Mouse (Mus musculus) intestine, embryonic 14.5 days (tissue): Measurements from ENCODE around the gene Mrap. TPM values are rescaled to one million over a fixed set of nuclear protein-coding genes. Genes with fewer than 3 reads are reported as not detected.

Experiments
- ATAC-seq: fragments of 200-750 bp; cut with Nextera tagmentation; replicated peaks from 2 replicates; pipeline ENCODE4 v1.8.0; 2017; ENCODE audit warnings: low read depth, moderate number of reproducible peaks, moderate TSS enrichment, moderate library complexity; ENCODE audit not compliant: low FRiP score, low TSS enrichment
- DNase-seq: peaks from one replicate; pipeline ENCODE4 v3.0.0-alpha.2; 2018; ENCODE audit warnings: low spot score
- H3K27ac ChIP-seq: fragments of 300-500 bp; sonication (generic); 2 replicates; pipeline ENCODE4 v1.5.1; 2014; ENCODE audit warnings: low read depth, mild to moderate bottlenecking, control low read depth
- H3K27me3 ChIP-seq: fragments of 300-500 bp; sonication (generic); replicated peaks from 2 replicates; pipeline ENCODE4 v1.6.1; 2014; ENCODE audit warnings: low read length, control low read depth; ENCODE audit not compliant: control insufficient read depth, insufficient read depth
- H3K36me3 ChIP-seq: fragments of 300-500 bp; sonication (generic); 2 replicates; pipeline ENCODE4 v1.6.1; 2014; ENCODE audit warnings: low read length, control low read depth; ENCODE audit not compliant: control insufficient read depth, insufficient read depth
- H3K4me1 ChIP-seq: fragments of 300-500 bp; sonication (generic); replicated peaks from 2 replicates; pipeline ENCODE4 v1.6.1; 2014; ENCODE audit warnings: low read length, control low read depth, mixed read lengths; ENCODE audit not compliant: control insufficient read depth, insufficient read depth
- H3K4me2 ChIP-seq: fragments of 300-500 bp; sonication (generic); 2 replicates; pipeline ENCODE4 v1.6.1; 2014; ENCODE audit warnings: low read length
- H3K4me3 ChIP-seq: fragments of 300-500 bp; sonication (generic); 2 replicates; pipeline ENCODE4 v1.5.1; 2014; ENCODE audit warnings: low read depth, low read length, control low read depth, mixed read lengths
- H3K9ac ChIP-seq: fragments of 300-500 bp; sonication (generic); 2 replicates; pipeline ENCODE4 v1.6.1; 2014; ENCODE audit warnings: mild to moderate bottlenecking, low read length
- H3K9me3 ChIP-seq: fragments of 300-500 bp; sonication (generic); 2 replicates; pipeline ENCODE4 v1.6.1; 2016; ENCODE audit warnings: low read length, control low read depth; ENCODE audit not compliant: control insufficient read depth
- WGBS: fragments of 180-500 bp; shearing (Covaris S2); extraction: QIAGEN DNeasy Blood & Tissue Kit; methylation state at CpG from one replicate; pipeline ENCODE4 v1.1.7; 2014; 5-methylcytosine and 5-hydroxymethylcytosine counted together
- polyA plus RNA-seq: library from polyadenylated mRNA; unstranded; fragments of >200 nt; fragmentation: Nextera tagmentation; extraction: Ambion mirVana; gene quantifications from 2 replicates; pipeline ENCODE4 v1.2.1, GENCODE M21; 2014

Gene Mrap
- polyA plus RNA-seq, 1 experiment from 2014 or later: not detected

GRCm38 (mm10) chr16:90735611-90736010 is 2.4 kb upstream of the Mrap start:
- no peaks in the 10 kb centered on the region for H3K27me3 ChIP-seq
- H3K4me3 ChIP-seq: no peak overlapping the region
- H3K4me2 ChIP-seq: no peak overlapping the region
- no peak overlapping the region for H3K9ac ChIP-seq
- no peak for DNase-seq
- no peaks in the 10 kb centered on the region for H3K9me3 ChIP-seq
- H3K27ac ChIP-seq: no peak overlapping the region
- WGBS: 73% methylated on average over 4 of the region's 4 CpGs
- H3K36me3 ChIP-seq: no peaks in the 10 kb centered on the region
- H3K4me1 ChIP-seq: no peaks in the 10 kb centered on the region
- no peak for ATAC-seq

- no peaks in the 10 kb centered on the region for H3K9me3 ChIP-seq
- H3K27me3 ChIP-seq: no peaks in the 10 kb centered on the region
- H3K27ac ChIP-seq: no peak overlapping the region
- no peak overlapping the region for H3K4me2 ChIP-seq
- H3K4me3 ChIP-seq: no peak overlapping the region
- no peak for DNase-seq
- WGBS: 51% methylated on average over 10 of the region's 10 CpGs
- no peaks in the 10 kb centered on the region for H3K36me3 ChIP-seq
- H3K4me1 ChIP-seq: no peaks in the 10 kb centered on the region
- ATAC-seq: no peak
- no peak overlapping the region for H3K9ac ChIP-seq
These were observed 1.2 kb upstream of the Mrap start for GRCm38 (mm10) chr16:90736672-90737270.

GRCm38 (mm10) chr16:90747143-90747542 is 9.1 kb downstream of the Mrap start:
- peaks cover 14% of the 10 kb centered on the region for H3K36me3 ChIP-seq
- WGBS: 86% methylated on average over 6 of the region's 6 CpGs
- no peak for ATAC-seq

GRCm38 (mm10) chr16:90748169-90748568 is 10.2 kb downstream of the Mrap start:
- no peak for ATAC-seq
- no peak for DNase-seq
- 91% methylated on average over 7 of the region's 7 CpGs for WGBS

More at GRCm38 (mm10) chr16:90747143-90747542, 9.1 kb downstream of the Mrap start:
- no peak for DNase-seq
- Histone ChIP-seq H3K9me3 (no peaks in the 10 kb centered on the region), H3K27ac (no peak overlapping the region), H3K27me3 (no peaks in the 10 kb centered on the region), H3K4me1 (no peaks in the 10 kb centered on the region), H3K4me3 (no peak overlapping the region), H3K9ac (no peak overlapping the region), H3K4me2 (no peak overlapping the region)

GRCm38 (mm10) chr16:90753386-90753941 is 15.5 kb downstream of the Mrap start:
- 94% methylated on average over 13 of the region's 13 CpGs for WGBS
- Histone ChIP-seq H3K4me3 (no peak overlapping the region), H3K4me1 (no peaks in the 10 kb centered on the region), H3K9me3 (no peaks in the 10 kb centered on the region), H3K36me3 (peaks cover 66% of the 10 kb centered on the region), H3K9ac (no peak overlapping the region), H3K4me2 (no peak overlapping the region), H3K27ac (no peak overlapping the region), H3K27me3 (no peaks in the 10 kb centered on the region)
- ATAC-seq: no peak
- no peak for DNase-seq

More at GRCm38 (mm10) chr16:90748169-90748568, 10.2 kb downstream of the Mrap start:
- H3K27ac ChIP-seq: no peak overlapping the region
- no peak overlapping the region for H3K4me3 ChIP-seq
- no peaks in the 10 kb centered on the region for H3K9me3 ChIP-seq
- H3K9ac ChIP-seq: no peak overlapping the region
- H3K4me2 ChIP-seq: no peak overlapping the region
- H3K27me3 ChIP-seq: no peaks in the 10 kb centered on the region
- no peaks in the 10 kb centered on the region for H3K4me1 ChIP-seq
- H3K36me3 ChIP-seq: peaks cover 23% of the 10 kb centered on the region

- 62% methylated on average over 3 of the region's 3 CpGs for WGBS
- no peak for ATAC-seq
- H3K4me2 ChIP-seq: no peak overlapping the region
These were observed 21.3 kb downstream of the Mrap start for GRCm38 (mm10) chr16:90759335-90759734.

GRCm38 (mm10) chr16:90760515-90760914 is 22.5 kb downstream of the Mrap start:
- Histone ChIP-seq H3K4me1 (no peaks in the 10 kb centered on the region), H3K9me3 (no peaks in the 10 kb centered on the region), H3K27me3 (no peaks in the 10 kb centered on the region), H3K36me3 (peaks cover 70% of the 10 kb centered on the region), H3K27ac (no peak overlapping the region), H3K4me2 (no peak overlapping the region), H3K9ac (no peak overlapping the region), H3K4me3 (no peak overlapping the region)
- no peak for DNase-seq
- WGBS: 49% methylated on average over 4 of the region's 4 CpGs
- ATAC-seq: no peak

More at GRCm38 (mm10) chr16:90759335-90759734, 21.3 kb downstream of the Mrap start:
- Histone ChIP-seq H3K4me3 (no peak overlapping the region), H3K4me1 (no peaks in the 10 kb centered on the region), H3K9me3 (no peaks in the 10 kb centered on the region), H3K27ac (no peak overlapping the region), H3K9ac (no peak overlapping the region), H3K36me3 (peaks cover 77% of the 10 kb centered on the region), H3K27me3 (no peaks in the 10 kb centered on the region)
- no peak for DNase-seq

GRCm38 (mm10) chr16:90765195-90765877 is 27.3 kb downstream of the Mrap start:
- 0 out of 2 replicates have a peak, but pooled peaks cover 2% of the 10 kb centered on the region for H3K9me3 ChIP-seq
- no peaks in the 10 kb centered on the region for H3K4me1 ChIP-seq
- H3K4me2 ChIP-seq: no peak overlapping the region
- H3K36me3 ChIP-seq: peaks cover 77% of the 10 kb centered on the region
- no peak overlapping the region for H3K27ac ChIP-seq
- H3K9ac ChIP-seq: no peak overlapping the region
- H3K27me3 ChIP-seq: no peaks in the 10 kb centered on the region
- ATAC-seq (no peak), DNase-seq (no peak)
- no peak overlapping the region for H3K4me3 ChIP-seq
- WGBS: 86% methylated on average over 9 of the region's 9 CpGs
